Comparison of ENCODE assay signal across 8 mouse cellular contexts in the genomic region with DNA sequence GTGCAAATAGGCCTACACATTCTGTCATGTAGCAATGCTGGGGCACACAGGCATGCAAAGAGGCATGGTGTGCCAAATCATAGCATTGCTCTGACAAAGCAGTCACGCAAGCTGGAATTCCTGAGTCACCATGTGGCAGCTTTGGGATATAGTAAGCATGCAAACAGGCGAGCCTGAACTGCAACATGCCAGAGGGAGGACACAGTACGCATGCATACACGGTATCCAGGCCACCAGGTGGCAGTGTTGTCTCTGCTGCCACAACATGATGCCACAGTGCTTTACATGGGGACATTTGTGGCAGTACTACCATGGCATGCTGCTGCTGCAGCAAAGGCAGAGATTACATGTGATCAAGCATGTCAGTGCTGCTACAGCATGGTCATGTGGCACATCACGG. TPM values are rescaled to one million over a fixed set of nuclear protein-coding genes. Genes with fewer than 3 reads are reported as not detected.
DNase-seq lines count a peak whose midpoint lies in the region; ATAC-seq and TF ChIP-seq lines count a peak whose summit lies in the region.

No protein-coding gene starts in this region.

- H3K27me3 ChIP-seq in embryonic facial prominence, embryonic 11.5 days (ENCODE audit: control insufficient read depth, insufficient read depth, low read length), result no peaks in the 10 kb centered on the region
- peaks cover 3% of the 10 kb centered on the region; the same call in 1 of the 2 replicates for H3K27me3 ChIP-seq in heart, embryonic 10.5 days (ENCODE audit: insufficient read depth, poor library complexity, severe bottlenecking)
- H3K27me3 ChIP-seq in kidney, embryonic 14.5 days (ENCODE audit: control insufficient read depth, insufficient read depth, low read length), result no peaks in the 10 kb centered on the region
- H3K27me3 ChIP-seq in limb, embryonic 15.5 days, result no peaks in the 10 kb centered on the region
- H3K27me3 ChIP-seq in myocyte (ENCODE audit: control insufficient read depth, insufficient read depth, insufficient read length), result no peaks in the 10 kb centered on the region

- H3ac ChIP-seq in myocyte (ENCODE audit: control insufficient read depth, insufficient read length), result no peak overlapping the region

- peak; percentile 86 for DNase-seq in 416B (ENCODE audit: low read depth)
- peak; percentile 88 for DNase-seq in adrenal gland, postnatal 14 days
- peak; percentile 81 for DNase-seq in embryonic facial prominence, embryonic 11.5 days (ENCODE audit: low spot score)
- DNase-seq in heart, embryonic 10.5 days (ENCODE audit: low spot score), result peak; percentile 89
- peak; percentile 73 to 89 for DNase-seq in spleen, postnatal 4 days (ENCODE audit: low spot score in 2 of 2)

- WGBS in embryonic facial prominence, embryonic 11.5 days, result 29% methylated on average over 5 of the region's 5 CpGs
- 33% methylated on average over 5 of the region's 5 CpGs for WGBS in heart, embryonic 10.5 days
- WGBS in kidney, embryonic 14.5 days, result 36% methylated on average over 5 of the region's 5 CpGs
- WGBS in limb, embryonic 15.5 days, result 18% methylated on average over 5 of the region's 5 CpGs

- H3K36me3 ChIP-seq in embryonic facial prominence, embryonic 11.5 days (replicated peaks; ENCODE audit: control insufficient read depth, insufficient read depth, low read depth, low read length), result no peaks in the 10 kb centered on the region
- no peaks in the 10 kb centered on the region for H3K36me3 ChIP-seq in heart, embryonic 10.5 days
- no peaks in the 10 kb centered on the region for H3K36me3 ChIP-seq in kidney, embryonic 14.5 days (ENCODE audit: control insufficient read depth, insufficient read depth, low read length)
- no peaks in the 10 kb centered on the region for H3K36me3 ChIP-seq in limb, embryonic 15.5 days
- H3K36me3 ChIP-seq in myocyte (ENCODE audit: control insufficient read depth, insufficient read depth), result no peaks in the 10 kb centered on the region

- no peaks in the 10 kb centered on the region for H3K4me1 ChIP-seq in embryonic facial prominence, embryonic 11.5 days (ENCODE audit: control insufficient read depth, insufficient read depth, low read length)
- no peaks in the 10 kb centered on the region for H3K4me1 ChIP-seq in heart, embryonic 10.5 days
- no peaks in the 10 kb centered on the region for H3K4me1 ChIP-seq in kidney, embryonic 14.5 days (ENCODE audit: control insufficient read depth, insufficient read depth, low read length)
- peaks cover 5% of the 10 kb centered on the region for H3K4me1 ChIP-seq in limb, embryonic 15.5 days

- no peaks in the 10 kb centered on the region for H3K79me2 ChIP-seq in myocyte (ENCODE audit: control insufficient read depth, insufficient read depth)

- no peak for TF ChIP-seq POLR2A in myocyte (IDR thresholded peaks at IDR 0.05; ENCODE audit: insufficient read length, low read depth)

- H3K9me3 ChIP-seq in embryonic facial prominence, embryonic 11.5 days (replicated peaks; ENCODE audit: control insufficient read depth, low read length), result no peaks in the 10 kb centered on the region
- no peaks in the 10 kb centered on the region for H3K9me3 ChIP-seq in heart, embryonic 10.5 days
- H3K9me3 ChIP-seq in kidney, embryonic 14.5 days (ENCODE audit: control insufficient read depth, low read length), result no peaks in the 10 kb centered on the region; the same call in 1 of the 2 replicates
- H3K9me3 ChIP-seq in limb, embryonic 15.5 days, result no peaks in the 10 kb centered on the region

- H3K4me3 ChIP-seq in embryonic facial prominence, embryonic 11.5 days (ENCODE audit: low read depth, low read length), result no peak overlapping the region
- no peak overlapping the region for H3K4me3 ChIP-seq in heart, embryonic 10.5 days
- H3K4me3 ChIP-seq in kidney, embryonic 14.5 days (ENCODE audit: low read length), result no peak overlapping the region
- no peak overlapping the region for H3K4me3 ChIP-seq in limb, embryonic 15.5 days
- H3K4me3 ChIP-seq in myocyte, result no peak overlapping the region

- no peak overlapping the region for H3K9ac ChIP-seq in embryonic facial prominence, embryonic 11.5 days (replicated peaks; ENCODE audit: low read length)
- no peak overlapping the region for H3K9ac ChIP-seq in kidney, embryonic 14.5 days (ENCODE audit: low read depth, low read length)
- no peak overlapping the region for H3K9ac ChIP-seq in limb, embryonic 15.5 days

- no peak overlapping the region for H3K4me2 ChIP-seq in embryonic facial prominence, embryonic 11.5 days (ENCODE audit: low read depth, low read length)
- H3K4me2 ChIP-seq in kidney, embryonic 14.5 days (replicated peaks; ENCODE audit: low read depth, low read length), result no peak overlapping the region
- H3K4me2 ChIP-seq in limb, embryonic 15.5 days, result no peak overlapping the region
- H3K4me2 ChIP-seq in myocyte (ENCODE audit: low read depth), result no peak overlapping the region

- ATAC-seq in embryonic facial prominence, embryonic 11.5 days (replicated peaks; ENCODE audit: insufficient number of reproducible peaks, low FRiP score, low TSS enrichment, low read depth), result 0 out of 2 replicates have a peak, but pooled peaks have one; percentile 42
- peak; percentile 55 for ATAC-seq in kidney, embryonic 14.5 days (ENCODE audit: low FRiP score, low TSS enrichment)
- ATAC-seq in limb, embryonic 15.5 days (ENCODE audit: insufficient number of reproducible peaks, low FRiP score, low TSS enrichment, low read depth), result peak; percentile 46

- H3K27ac ChIP-seq in embryonic facial prominence, embryonic 11.5 days (replicated peaks; ENCODE audit: low read depth, low read length), result no peak overlapping the region
- H3K27ac ChIP-seq in heart, embryonic 10.5 days, result no peak overlapping the region
- H3K27ac ChIP-seq in kidney, embryonic 14.5 days (ENCODE audit: low read depth, low read length), result no peak overlapping the region
- H3K27ac ChIP-seq in limb, embryonic 15.5 days, result no peak overlapping the region

TF ChIP-seq in myocyte, 11 proteins besides CTCF, POLR2A, EP300 and RAD21:
- TF ChIP-seq POLR2AphosphoS2 (IDR thresholded peaks at IDR 0.05; ENCODE audit: insufficient read length, low read depth) (no peak), SRF (IDR thresholded peaks at IDR 0.05; ENCODE audit: control insufficient read depth, insufficient read length, low read depth) (peak; percentile 47)

RNA-seq across cellular contexts. Expression of gene P4ha1, which starts 26.8 kb away (rescaled TPM):
- 25.8 and 37.1 TPM in 2 replicates for total RNA-seq in adrenal gland, postnatal 14 days (2021)
- 63.3 and 64.2 TPM in 2 replicates for polyA plus RNA-seq in embryonic facial prominence, embryonic 11.5 days (2014; fragmentation: Nextera tagmentation; extraction: Ambion mirVana)
- polyA plus RNA-seq in heart, embryonic 10.5 days (2016; fragmentation: Nextera tagmentation; extraction: Ambion mirVana), result 55.0 and 66.4 TPM in 2 replicates
- 31.7 and 43.7 TPM in 2 replicates for polyA plus RNA-seq in kidney, embryonic 14.5 days (2014; fragmentation: Nextera tagmentation; extraction: Ambion mirVana)
- 146 and 152 TPM in 2 replicates for polyA plus RNA-seq in limb, embryonic 15.5 days (2015; fragmentation: Nextera tagmentation; extraction: Ambion mirVana)
- polyA plus RNA-seq in myocyte (2012; fragmentation: generic; extraction: Trizol), result 107 TPM
